Mouse (Mus musculus): Measurements from ENCODE around the gene Rab40c.

DNA sequence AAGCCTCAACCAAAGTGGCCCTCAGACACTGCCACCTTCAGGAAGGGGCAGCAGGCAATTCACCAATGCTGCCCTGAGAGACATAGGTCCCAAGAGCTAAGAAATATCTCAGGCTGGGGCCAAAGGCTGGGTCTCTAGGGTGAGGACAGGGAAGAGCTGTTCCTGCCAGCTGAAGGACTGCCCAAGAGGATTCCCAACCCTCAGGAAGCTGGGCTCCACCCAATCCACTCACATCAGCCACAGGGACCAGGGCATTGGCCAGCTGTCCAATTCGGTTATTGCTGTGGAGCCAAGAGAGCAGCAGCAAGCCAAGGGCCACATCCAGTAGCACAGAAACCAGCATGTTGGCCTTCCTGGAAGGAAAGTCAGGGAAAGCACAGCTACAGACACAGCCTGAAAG, 15.0 kb upstream of the Rab40c start:
- no peak for TF ChIP-seq POLR2A (IDR thresholded peaks at IDR 0.05; ENCODE audit: low read depth, low read length)
- TF ChIP-seq CTCF (conservative IDR thresholded peaks at IDR 0.05; ENCODE audit: insufficient read depth, insufficient read length, low read depth, low read length) = no peak
